Mouse (Mus musculus) small intestine, adult 2 months (tissue): ENCODE measurements at regions not wholly inside any gene's neighbourhood (a gene's known extent, or its start where the extent isn't known, plus 50 kb on each side); places are given as distances from the start of the nearest gene placed in this dataset.

ENCODE experiments used
- CTCF ChIP-seq: fragments of 200-500 bp; IDR thresholded peaks from 2 replicates; pipeline ENCODE4 v1.5.1; 2012; ENCODE audit warnings: low read depth, mild to moderate bottlenecking, control low read depth, inconsistent platforms, low read length, moderate library complexity, mixed read lengths; ENCODE audit not compliant: insufficient replicate concordance, insufficient read length; ENCODE audit errors: extremely low read depth
- POLR2A ChIP-seq: fragments of 200-500 bp; IDR thresholded peaks from 2 replicates; pipeline ENCODE4 v1.6.1; 2012; ENCODE audit warnings: low read depth, mild to moderate bottlenecking, control low read depth, inconsistent platforms, low read length, moderate library complexity

GRCm38 (mm10) chr14:58917228-58917627, 225.5 kb downstream of the 1700129C05Rik start:
- TF ChIP-seq CTCF = no peak
- TF ChIP-seq POLR2A = no peak
